Mouse (Mus musculus) heart, embryonic 14.5 days (tissue): ENCODE data around the gene Nrcam. TPM values are rescaled to one million over a fixed set of nuclear protein-coding genes. Genes with fewer than 3 reads are reported as not detected.

ENCODE experiments used
- ATAC-seq: fragments of 200-750 bp; cut with Nextera tagmentation; 2 replicates; pipeline ENCODE4 v1.8.0; 2017; ENCODE audit warnings: low read depth, moderate TSS enrichment; ENCODE audit not compliant: insufficient number of reproducible peaks, insufficient read depth, low FRiP score
- H3K27ac ChIP-seq, 2 experiments: fragments of 200-500 bp in 1 of 2; fragments of 300-500 bp in 1 of 2; sonication (generic) in 1 of 2; replicated peaks in 1 of 2; 2 replicates each; pipeline ENCODE4 v1.5.1; 2012 to 2014; ENCODE audit warnings: low read depth in 2 of 2, low read length in 2 of 2, control low read depth in 1 of 2, mild to moderate bottlenecking in 1 of 2, mixed read lengths in 1 of 2; ENCODE audit not compliant: control insufficient read depth in 1 of 2, insufficient read depth in 1 of 2
- H3K27me3 ChIP-seq: fragments of 300-500 bp; sonication (generic); 2 replicates; pipeline ENCODE4 v1.6.1; 2014; ENCODE audit warnings: mild to moderate bottlenecking, low read length, control low read depth; ENCODE audit not compliant: control insufficient read depth, insufficient read depth
- H3K36me3 ChIP-seq: fragments of 300-500 bp; sonication (generic); 2 replicates; pipeline ENCODE4 v1.6.1; 2014; ENCODE audit warnings: mild to moderate bottlenecking, control low read depth, low read length, mixed read lengths; ENCODE audit not compliant: control insufficient read depth, insufficient read depth
- H3K4me1 ChIP-seq, 2 experiments: fragments of 200-500 bp in 1 of 2; fragments of 300-500 bp in 1 of 2; sonication (generic) in 1 of 2; 2 replicates each; pipeline ENCODE4 v1.6.1; 2012 to 2014; ENCODE audit warnings: low read length in 2 of 2, control low read depth in 1 of 2, mixed read lengths in 1 of 2; ENCODE audit not compliant: control insufficient read depth in 2 of 2, insufficient read depth in 2 of 2
- H3K4me2 ChIP-seq: fragments of 300-500 bp; sonication (generic); 2 replicates; pipeline ENCODE4 v1.6.1; 2014; ENCODE audit warnings: mild to moderate bottlenecking, low read length
- H3K4me3 ChIP-seq, 2 experiments: fragments of 200-500 bp in 1 of 2; fragments of 300-500 bp in 1 of 2; sonication (generic) in 1 of 2; 2 replicates each; pipeline ENCODE4 v1.5.1; 2012 to 2014; ENCODE audit warnings: low read length in 2 of 2, mild to moderate bottlenecking in 2 of 2, control low read depth in 1 of 2, low read depth in 1 of 2, moderate library complexity in 1 of 2; ENCODE audit not compliant: control insufficient read depth in 1 of 2, insufficient read depth in 1 of 2
- H3K9ac ChIP-seq: fragments of 300-500 bp; sonication (generic); 2 replicates; pipeline ENCODE4 v1.6.1; 2014; ENCODE audit warnings: mild to moderate bottlenecking, low read length
- H3K9me3 ChIP-seq: fragments of 300-500 bp; sonication (generic); 2 replicates; pipeline ENCODE4 v1.6.1; 2016; ENCODE audit warnings: low read length, control low read depth; ENCODE audit not compliant: control insufficient read depth
- WGBS: fragments of 180-500 bp; shearing (Covaris S2); extraction: QIAGEN DNeasy Blood & Tissue Kit; methylation state at CpG from one replicate; pipeline ENCODE4 v1.1.7; 2014; 5-methylcytosine and 5-hydroxymethylcytosine counted together
- polyA plus RNA-seq: library from polyadenylated mRNA; unstranded; fragments of >200 nt; fragmentation: Nextera tagmentation; extraction: Ambion mirVana; gene quantifications from 2 replicates; pipeline ENCODE4 v1.2.1, GENCODE M21; 2014

Nrcam gene
- polyA plus RNA-seq, 1 experiment from 2014 or later = 1.3 TPM

- Histone ChIP-seq H3K4me1 (no peaks in the 10 kb centered on the region), H3K4me2 (no peak overlapping the region), H3K27ac (no peak overlapping the region), H3K4me3 (no peak overlapping the region), H3K36me3 (no peaks in the 10 kb centered on the region), H3K9me3 (no peaks in the 10 kb centered on the region), H3K9ac (no peak overlapping the region), H3K27me3 (no peaks in the 10 kb centered on the region)
- 67% methylated on average over 2 of the region's 2 CpGs for WGBS
- ATAC-seq = no peak
These were observed 169.1 kb downstream of the Nrcam start for GRCm38 (mm10) chr12:44497762-44498161.

- no peak overlapping the region for H3K4me3 ChIP-seq
- ATAC-seq = no peak
- H3K9ac ChIP-seq = no peak overlapping the region
- no peaks in the 10 kb centered on the region for H3K9me3 ChIP-seq
- no peaks in the 10 kb centered on the region for H3K27me3 ChIP-seq
- H3K4me2 ChIP-seq = no peak overlapping the region
- no peak overlapping the region for H3K27ac ChIP-seq
- no peaks in the 10 kb centered on the region for H3K4me1 ChIP-seq
- no peaks in the 10 kb centered on the region for H3K36me3 ChIP-seq
- WGBS = 73% methylated on average over 5 of the region's 5 CpGs
These were observed 170.2 kb downstream of the Nrcam start for GRCm38 (mm10) chr12:44498872-44499271.

GRCm38 (mm10) chr12:44501807-44502487, 173.3 kb downstream of the Nrcam start:
- Histone ChIP-seq H3K36me3 (no peaks in the 10 kb centered on the region), H3K27ac (no peak overlapping the region)

GRCm38 (mm10) chr12:44503737-44504136, 175.1 kb downstream of the Nrcam start:
- Histone ChIP-seq H3K9ac (no peak overlapping the region), H3K4me2 (no peak overlapping the region), H3K27ac (no peak overlapping the region), H3K4me3 (no peak overlapping the region), H3K9me3 (no peaks in the 10 kb centered on the region), H3K36me3 (no peaks in the 10 kb centered on the region), H3K4me1 (no peaks in the 10 kb centered on the region), H3K27me3 (no peaks in the 10 kb centered on the region)
- no peak for ATAC-seq
- WGBS = 70% methylated on average over 4 of the region's 4 CpGs

More at GRCm38 (mm10) chr12:44501807-44502487, 173.3 kb downstream of the Nrcam start:
- Histone ChIP-seq H3K4me1 (no peaks in the 10 kb centered on the region), H3K9me3 (no peaks in the 10 kb centered on the region), H3K4me2 (no peak overlapping the region), H3K9ac (no peak overlapping the region), H3K4me3 (no peak overlapping the region), H3K27me3 (no peaks in the 10 kb centered on the region)
- WGBS = 70% methylated on average over 5 of the region's 5 CpGs
- ATAC-seq = no peak

- H3K9ac ChIP-seq = no peak overlapping the region
- 63% methylated on average over 3 of the region's 3 CpGs for WGBS
- H3K4me3 ChIP-seq = no peak overlapping the region
- no peak for ATAC-seq
- no peaks in the 10 kb centered on the region for H3K4me1 ChIP-seq
- H3K9me3 ChIP-seq = no peaks in the 10 kb centered on the region
- no peak overlapping the region for H3K4me2 ChIP-seq
- no peaks in the 10 kb centered on the region for H3K36me3 ChIP-seq
- no peaks in the 10 kb centered on the region for H3K27me3 ChIP-seq
- H3K27ac ChIP-seq = no peak overlapping the region
These were observed 179.9 kb downstream of the Nrcam start for GRCm38 (mm10) chr12:44508635-44509034.

- Histone ChIP-seq H3K4me1 (no peaks in the 10 kb centered on the region), H3K36me3 (no peaks in the 10 kb centered on the region), H3K9ac (no peak overlapping the region), H3K4me2 (no peak overlapping the region), H3K27me3 (no peaks in the 10 kb centered on the region), H3K27ac (no peak overlapping the region), H3K9me3 (no peaks in the 10 kb centered on the region), H3K4me3 (no peak overlapping the region)
- ATAC-seq = no peak
- WGBS = 67% methylated on average over 4 of the region's 4 CpGs
These were observed 180.9 kb downstream of the Nrcam start for GRCm38 (mm10) chr12:44509406-44510104.

GRCm38 (mm10) chr12:44515066-44515465, 186.4 kb downstream of the Nrcam start:
- H3K4me3 ChIP-seq = no peak overlapping the region
- no peak overlapping the region for H3K9ac ChIP-seq
- no peaks in the 10 kb centered on the region for H3K27me3 ChIP-seq
- no peak for ATAC-seq
- WGBS = 59% methylated on average over 4 of the region's 4 CpGs
- H3K9me3 ChIP-seq = no peaks in the 10 kb centered on the region
- H3K4me1 ChIP-seq = no peaks in the 10 kb centered on the region
- H3K27ac ChIP-seq = no peak overlapping the region
- no peak overlapping the region for H3K4me2 ChIP-seq
- H3K36me3 ChIP-seq = no peaks in the 10 kb centered on the region
